Mouse (Mus musculus) cortical plate, adult 2 months (tissue): ENCODE measurements around the gene Rccd1. TPM values are rescaled to one million over a fixed set of nuclear protein-coding genes. Genes with fewer than 3 reads are reported as not detected.
"Not testable (repeated sequence)": the region's sequence is repeated elsewhere in the genome, so short reads cannot be mapped to it uniquely, and the experiment has no call there.

Experiments used
- H3K27ac ChIP-seq: fragments of 200-500 bp; 2 replicates; pipeline ENCODE4 v1.5.1; 2012; ENCODE audit warnings: low read length, control low read depth, inconsistent platforms; ENCODE audit not compliant: insufficient read depth
- H3K4me1 ChIP-seq: fragments of 200-500 bp; 2 replicates; pipeline ENCODE4 v1.6.1; 2011; ENCODE audit warnings: low read length; ENCODE audit not compliant: control insufficient read depth, insufficient read depth
- H3K4me3 ChIP-seq: fragments of 200-500 bp; 2 replicates; pipeline ENCODE4 v1.5.1; 2011; ENCODE audit warnings: mild to moderate bottlenecking, low read length, control low read depth; ENCODE audit not compliant: insufficient read depth
- CTCF ChIP-seq: fragments of 200-500 bp; IDR thresholded peaks from 2 replicates; pipeline ENCODE4 v1.5.1; 2011; ENCODE audit warnings: mild to moderate bottlenecking, control low read depth, low read length; ENCODE audit not compliant: insufficient read depth; ENCODE audit errors: extremely low read depth
- POLR2A ChIP-seq: fragments of 200-500 bp; IDR thresholded peaks from 2 replicates; pipeline ENCODE4 v1.6.1; 2011; ENCODE audit warnings: mild to moderate bottlenecking, low read length, control low read depth; ENCODE audit not compliant: insufficient read depth; ENCODE audit errors: extremely low read depth
- polyA plus RNA-seq: library from polyadenylated mRNA; depleted of rRNA; stranded (reverse); fragments of >200 nt; gene quantifications from 2 replicates; pipeline ENCODE4 v1.2.3, GENCODE M21; 2012

Rccd1 gene
- polyA plus RNA-seq, 1 experiment = 17.4 TPM

DNA sequence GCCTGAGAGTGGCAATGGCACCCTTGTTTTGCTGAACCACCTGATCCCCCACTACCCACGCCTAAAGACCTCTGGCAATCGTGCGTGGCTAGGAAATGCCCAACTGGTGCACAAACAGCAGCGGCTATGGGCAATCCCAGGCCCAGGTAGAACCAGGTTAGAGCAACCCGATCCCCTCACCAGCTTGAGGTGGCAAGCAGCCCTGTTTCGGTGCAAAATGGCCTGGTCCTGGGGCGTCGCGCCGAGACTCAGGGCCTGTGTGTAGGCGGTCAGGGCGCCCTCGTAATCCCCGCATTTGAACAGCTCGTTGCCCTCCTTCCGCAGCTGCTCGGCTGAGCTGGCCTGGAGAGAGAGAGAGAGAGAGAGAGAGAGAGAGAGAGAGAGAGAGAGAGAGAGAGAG, 15.1 kb upstream of the Rccd1 start:
- TF ChIP-seq POLR2A (no peak), CTCF (no peak)
- no peaks in the 10 kb centered on the region; the same call in none of the 2 replicates for H3K4me1 ChIP-seq
- H3K27ac ChIP-seq = no peak overlapping the region
- peak overlapping the region; percentile 60 for H3K4me3 ChIP-seq

DNA sequence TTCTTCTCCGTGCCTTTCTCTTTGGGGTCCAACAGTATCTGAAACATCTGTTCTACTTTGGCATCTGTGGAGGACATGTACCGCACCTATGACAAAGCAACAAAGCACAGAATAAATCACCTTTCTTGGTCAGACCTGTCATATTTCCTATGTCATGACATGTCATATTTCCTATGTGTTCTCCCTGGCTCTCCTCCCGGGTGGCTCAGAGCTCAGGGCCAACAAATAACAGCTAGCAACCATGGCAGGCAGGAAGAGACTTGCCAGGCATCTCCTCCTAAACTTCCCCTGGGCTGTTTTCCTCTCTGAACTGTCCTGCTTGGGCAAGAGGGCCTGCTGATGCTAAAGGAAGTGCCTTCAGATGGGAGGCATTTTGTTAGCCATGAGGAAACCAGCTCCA, 12.7 kb upstream of the Rccd1 start:
- H3K4me3 ChIP-seq = no peak overlapping the region
- H3K4me1 ChIP-seq = no peaks in the 10 kb centered on the region; the same call in 1 of the 2 replicates
- no peak for TF ChIP-seq POLR2A
- TF ChIP-seq CTCF = no peak
- H3K27ac ChIP-seq = no peak overlapping the region

DNA sequence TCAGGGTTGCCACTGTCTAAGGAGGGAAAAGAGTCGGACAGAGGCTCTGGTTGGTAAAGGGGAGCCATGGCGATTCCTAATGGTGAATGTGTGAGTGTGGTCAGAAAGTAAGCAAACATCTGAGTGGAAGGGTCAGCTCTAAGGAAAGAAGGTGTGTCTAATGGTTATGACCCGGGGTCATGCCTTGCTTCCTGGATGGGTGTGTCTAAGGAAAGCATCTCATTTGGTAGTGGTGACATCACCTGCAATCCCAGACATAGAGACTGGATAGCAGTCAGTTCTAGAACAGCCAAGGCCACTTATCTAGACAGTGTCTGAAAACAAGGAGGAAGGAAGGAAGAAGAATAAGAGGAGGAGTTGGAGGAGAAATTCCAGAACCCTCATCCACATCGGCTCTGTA, 10.6 kb upstream of the Rccd1 start:
- Histone ChIP-seq H3K4me1 (no peaks in the 10 kb centered on the region; the same call in 1 of the 2 replicates), H3K27ac (no peak overlapping the region), H3K4me3 (no peak overlapping the region)
- no peak for TF ChIP-seq POLR2A

DNA sequence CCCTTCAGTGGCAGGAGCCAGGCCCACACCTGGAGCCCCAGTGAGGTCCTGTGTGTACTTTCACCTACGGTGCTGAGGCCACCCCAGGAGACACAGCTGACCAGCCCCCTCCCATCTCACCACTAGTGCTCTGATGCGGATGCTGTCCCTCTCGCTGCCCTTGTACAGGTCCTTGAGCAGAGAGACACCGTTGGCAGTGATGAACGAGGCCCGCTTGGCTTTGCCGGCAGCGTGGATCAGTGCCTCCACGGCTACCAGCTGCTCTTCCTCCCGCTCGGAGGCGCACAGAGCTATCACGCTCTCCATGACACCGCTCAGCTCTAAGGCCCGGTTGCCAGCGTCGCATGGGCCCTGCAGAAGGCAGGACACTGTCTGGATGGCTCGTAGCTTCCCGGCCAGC, 7.2 kb upstream of the Rccd1 start:
- no peak overlapping the region for H3K4me3 ChIP-seq
- H3K4me1 ChIP-seq = no peaks in the 10 kb centered on the region; the same call in 1 of the 2 replicates
- no peak overlapping the region for H3K27ac ChIP-seq
- no peak for TF ChIP-seq CTCF
- no peak for TF ChIP-seq POLR2A

- Histone ChIP-seq H3K4me1 (no peaks in the 10 kb centered on the region), H3K27ac (no peak overlapping the region), H3K4me3 (no peak overlapping the region)
- TF ChIP-seq CTCF (no peak), POLR2A (no peak)
These were observed 6.0 kb upstream of the Rccd1 start for GRCm38 (mm10) chr7:80330278-80330677.

- no peak for TF ChIP-seq POLR2A
- no peak for TF ChIP-seq CTCF
- Histone ChIP-seq H3K4me3 (no peak overlapping the region), H3K27ac (no peak overlapping the region), H3K4me1 (no peaks in the 10 kb centered on the region)
These were observed 1.8 kb upstream of the Rccd1 start for GRCm38 (mm10) chr7:80326076-80326475.

- H3K4me1 ChIP-seq = no peaks in the 10 kb centered on the region
- no peak overlapping the region for H3K4me3 ChIP-seq
- no peak overlapping the region for H3K27ac ChIP-seq
- TF ChIP-seq POLR2A = no peak
- TF ChIP-seq CTCF = no peak
These were observed 1.1 kb upstream of the Rccd1 start for GRCm38 (mm10) chr7:80325292-80325868.

GRCm38 (mm10) chr7:80324816-80325119, 514 bp upstream of the Rccd1 start:
- H3K27ac ChIP-seq, H3K4me3 ChIP-seq, H3K4me1 ChIP-seq: not testable (repeated sequence)

DNA sequence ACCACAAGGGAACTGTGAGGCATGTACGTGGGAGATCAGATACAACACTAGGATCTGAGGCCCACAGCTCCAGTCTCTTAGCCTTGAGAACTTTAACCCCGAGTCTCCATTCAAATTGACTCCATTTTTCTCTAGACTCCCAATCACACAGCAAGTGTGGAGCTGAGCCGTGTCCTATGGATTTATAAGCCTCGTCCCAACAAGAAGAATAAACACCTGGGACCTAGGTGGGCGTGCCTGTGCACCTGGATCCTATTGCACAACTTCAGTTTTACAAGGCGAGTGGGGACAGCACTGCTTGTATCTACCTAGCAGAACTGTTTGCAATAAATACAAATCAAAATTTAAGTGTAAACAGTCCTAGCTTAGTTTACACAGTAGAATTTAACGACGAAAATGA, 918 bp downstream of the Rccd1 start:
- Histone ChIP-seq H3K4me1 (no peaks in the 10 kb centered on the region), H3K4me3 (peak overlapping the region; percentile 54), H3K27ac (no peak overlapping the region)
- no peak for TF ChIP-seq CTCF
- no peak for TF ChIP-seq POLR2A

GRCm38 (mm10) chr7:80319846-80320496, 4.3 kb downstream of the Rccd1 start:
- H3K27ac ChIP-seq = no peak overlapping the region
- no peak for TF ChIP-seq POLR2A
- TF ChIP-seq CTCF = no peak
- no peak overlapping the region for H3K4me3 ChIP-seq
- no peaks in the 10 kb centered on the region for H3K4me1 ChIP-seq
